Mouse (Mus musculus) hindlimb bud, embryonic 11.5 days (tissue): Measurements from ENCODE around the gene 4933402E13Rik.

Experiments used
- DNase-seq: peaks from one replicate; pipeline ENCODE4 v3.0.0-alpha.2; 2012; ENCODE audit warnings: low read depth, low spot score; ENCODE audit errors: extremely low spot score

4933402E13Rik gene

GRCm38 (mm10) chrX:62283199-62283598, at the start of gene 4933402E13Rik:
4933402E13Rik (plus strand) TSS chrX:62283499.
- DNase-seq: no peak
